Comparison of ENCODE assay signal across 25 mouse cellular contexts in the genomic region with DNA sequence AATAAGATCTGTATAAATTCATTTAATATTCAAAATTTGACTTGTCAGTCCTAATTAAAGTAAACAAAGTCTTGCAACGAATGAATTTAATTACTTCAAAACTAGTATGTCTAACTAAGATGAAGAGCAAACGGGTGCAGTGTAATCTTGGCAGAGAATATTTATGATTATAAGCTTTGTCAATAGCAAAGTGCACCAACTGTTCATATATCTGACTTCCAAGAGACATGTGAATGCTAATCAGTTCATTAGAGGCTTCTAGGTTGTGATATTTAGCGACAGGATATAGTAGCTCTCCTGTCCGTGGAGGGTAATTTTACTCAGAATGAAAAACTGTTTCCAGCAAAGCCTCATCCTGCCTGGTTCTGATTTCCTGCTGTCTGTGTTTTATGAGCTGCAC.
A peak's percentile ranks its signal among the peaks of the same experiment; 100 is the strongest.
DNase-seq lines count a peak whose midpoint lies in the region; ATAC-seq and TF ChIP-seq lines count a peak whose summit lies in the region.
"Had no signal": no experiment of that assay in that cellular context is flagged by ENCODE, and none has a peak within 500 bp of the region (broad histone marks: within the 10 kb centered on the region; RNA-seq: fewer than 3 reads in every experiment).

No protein-coding gene starts in this region.

- no peak for TF ChIP-seq CTCF in midbrain, postnatal 0 days (IDR thresholded peaks at IDR 0.05)

- no peak overlapping the region for H3K4me3 ChIP-seq in forebrain, embryonic 13.5 days
- no peak overlapping the region for H3K4me3 ChIP-seq in forebrain, embryonic 11.5 days (ENCODE audit: low read depth, low read length)
- H3K4me3 ChIP-seq in kidney, embryonic 16.5 days (ENCODE audit: low read length) = no peak overlapping the region
- H3K4me3 ChIP-seq in midbrain, postnatal 0 days (ENCODE audit: low read depth, low read length) = no peak overlapping the region
- no peak overlapping the region for H3K4me3 ChIP-seq in midbrain, embryonic 10.5 days
- H3K4me3 ChIP-seq: embryonic facial prominence, embryonic 10.5 days; embryonic facial prominence, embryonic 13.5 days; erythroblast, embryonic 14.5 days; gastrocnemius, adult 2 months; hindbrain, embryonic 12.5 days; hindbrain, embryonic 15.5 days had no signal

- no peaks in the 10 kb centered on the region for H3K4me1 ChIP-seq in forebrain, embryonic 13.5 days
- H3K4me1 ChIP-seq in forebrain, embryonic 11.5 days (replicated peaks; ENCODE audit: control insufficient read depth, insufficient read depth, low read length) = no peaks in the 10 kb centered on the region
- no peaks in the 10 kb centered on the region for H3K4me1 ChIP-seq in kidney, embryonic 16.5 days (ENCODE audit: insufficient read depth, low read length)
- no peaks in the 10 kb centered on the region for H3K4me1 ChIP-seq in midbrain, postnatal 0 days (ENCODE audit: insufficient read depth, low read length)
- H3K4me1 ChIP-seq in midbrain, embryonic 10.5 days = no peaks in the 10 kb centered on the region; the same call in 1 of the 2 replicates
- H3K4me1 ChIP-seq: embryonic facial prominence, embryonic 10.5 days; embryonic facial prominence, embryonic 13.5 days; hindbrain, embryonic 12.5 days; hindbrain, embryonic 15.5 days had no signal

- H3K27me3 ChIP-seq in forebrain, embryonic 13.5 days = no peaks in the 10 kb centered on the region
- H3K27me3 ChIP-seq in forebrain, embryonic 11.5 days (ENCODE audit: control insufficient read depth, insufficient read depth, low read length) = no peaks in the 10 kb centered on the region
- no peaks in the 10 kb centered on the region for H3K27me3 ChIP-seq in kidney, embryonic 16.5 days (ENCODE audit: insufficient read depth, low read length)
- no peaks in the 10 kb centered on the region for H3K27me3 ChIP-seq in midbrain, postnatal 0 days (ENCODE audit: insufficient read depth, low read length)
- no peaks in the 10 kb centered on the region for H3K27me3 ChIP-seq in midbrain, embryonic 10.5 days (ENCODE audit: low read depth, poor library complexity, severe bottlenecking)
- H3K27me3 ChIP-seq: CH12.LX; embryonic facial prominence, embryonic 13.5 days; hindbrain, embryonic 12.5 days; hindbrain, embryonic 15.5 days; Patski had no signal

- H3K9ac ChIP-seq in forebrain, embryonic 13.5 days = no peak overlapping the region
- no peak overlapping the region for H3K9ac ChIP-seq in forebrain, embryonic 11.5 days (ENCODE audit: low read length)
- no peak overlapping the region for H3K9ac ChIP-seq in kidney, embryonic 16.5 days (replicated peaks; ENCODE audit: low read length)
- no peak overlapping the region for H3K9ac ChIP-seq in midbrain, postnatal 0 days (replicated peaks; ENCODE audit: low read length, poor library complexity, severe bottlenecking)
- H3K9ac ChIP-seq: embryonic facial prominence, embryonic 13.5 days; hindbrain, embryonic 12.5 days; hindbrain, embryonic 15.5 days had no signal

- 62% methylated on average over 4 of the region's 4 CpGs for WGBS in forebrain, embryonic 13.5 days
- WGBS in forebrain, embryonic 11.5 days = 88% methylated on average over 4 of the region's 4 CpGs
- 70% methylated on average over 4 of the region's 4 CpGs for WGBS in kidney, embryonic 16.5 days
- WGBS in midbrain, postnatal 0 days = 66% methylated on average over 4 of the region's 4 CpGs
- WGBS in midbrain, embryonic 10.5 days = 88% methylated on average over 4 of the region's 4 CpGs

- peak; percentile 66; the same call in 1 of the 2 replicates for ATAC-seq in forebrain, embryonic 13.5 days
- no peak for ATAC-seq in forebrain, embryonic 11.5 days (replicated peaks; ENCODE audit: low FRiP score)
- no peak for ATAC-seq in kidney, embryonic 16.5 days (ENCODE audit: low FRiP score, low TSS enrichment)
- no peak for ATAC-seq in midbrain, postnatal 0 days (ENCODE audit: low FRiP score)
- ATAC-seq: intestine, postnatal 0 days; Patski had no signal

- no peaks in the 10 kb centered on the region for H3K9me3 ChIP-seq in forebrain, embryonic 13.5 days (replicated peaks)
- no peaks in the 10 kb centered on the region for H3K9me3 ChIP-seq in forebrain, embryonic 11.5 days (ENCODE audit: control insufficient read depth, low read length)
- H3K9me3 ChIP-seq in kidney, embryonic 16.5 days (ENCODE audit: low read length) = no peaks in the 10 kb centered on the region
- no peaks in the 10 kb centered on the region for H3K9me3 ChIP-seq in midbrain, postnatal 0 days (ENCODE audit: low read length)
- H3K9me3 ChIP-seq in midbrain, embryonic 10.5 days (replicated peaks) = no peaks in the 10 kb centered on the region
- H3K9me3 ChIP-seq: embryonic facial prominence, embryonic 10.5 days; embryonic facial prominence, embryonic 13.5 days; G1E; hindbrain, embryonic 12.5 days; hindbrain, embryonic 15.5 days had no signal

- H3K4me2 ChIP-seq in forebrain, embryonic 13.5 days = no peak overlapping the region
- H3K4me2 ChIP-seq in forebrain, embryonic 11.5 days (ENCODE audit: low read depth, low read length, severe bottlenecking) = no peak overlapping the region
- H3K4me2 ChIP-seq in kidney, embryonic 16.5 days (replicated peaks; ENCODE audit: low read depth, low read length) = no peak overlapping the region
- H3K4me2 ChIP-seq in midbrain, postnatal 0 days (ENCODE audit: low read depth, low read length, poor library complexity, severe bottlenecking) = no peak overlapping the region
- H3K4me2 ChIP-seq: embryonic facial prominence, embryonic 13.5 days; heart, embryonic 11.5 days; hindbrain, embryonic 12.5 days; hindbrain, embryonic 15.5 days had no signal

- H3K36me3 ChIP-seq in forebrain, embryonic 13.5 days (ENCODE audit: poor library complexity, severe bottlenecking) = no peaks in the 10 kb centered on the region
- no peaks in the 10 kb centered on the region for H3K36me3 ChIP-seq in forebrain, embryonic 11.5 days (ENCODE audit: control insufficient read depth, insufficient read depth, low read length)
- no peaks in the 10 kb centered on the region for H3K36me3 ChIP-seq in kidney, embryonic 16.5 days (ENCODE audit: insufficient read depth, low read length)
- no peaks in the 10 kb centered on the region for H3K36me3 ChIP-seq in midbrain, postnatal 0 days (ENCODE audit: insufficient read depth, low read length)
- H3K36me3 ChIP-seq in midbrain, embryonic 10.5 days = no peaks in the 10 kb centered on the region
- H3K36me3 ChIP-seq: embryonic facial prominence, embryonic 10.5 days; embryonic facial prominence, embryonic 13.5 days; hindbrain, embryonic 12.5 days; hindbrain, embryonic 15.5 days had no signal

- no peak overlapping the region for H3K27ac ChIP-seq in forebrain, embryonic 13.5 days
- no peak overlapping the region for H3K27ac ChIP-seq in forebrain, embryonic 11.5 days (ENCODE audit: low read depth, low read length)
- no peak overlapping the region for H3K27ac ChIP-seq in kidney, embryonic 16.5 days (ENCODE audit: low read length)
- no peak overlapping the region for H3K27ac ChIP-seq in midbrain, postnatal 0 days (ENCODE audit: low read depth, low read length)
- no peak overlapping the region for H3K27ac ChIP-seq in midbrain, embryonic 10.5 days (replicated peaks)
- H3K27ac ChIP-seq: embryonic facial prominence, embryonic 10.5 days; embryonic facial prominence, embryonic 13.5 days; gastrocnemius, adult 2 months; hindbrain, embryonic 12.5 days; hindbrain, embryonic 15.5 days had no signal

- no peak for DNase-seq in forebrain, embryonic 11.5 days (ENCODE audit: low spot score)
- peak; percentile 2 for DNase-seq in kidney, postnatal 14 days
- DNase-seq in midbrain, postnatal 0 days (ENCODE audit: low spot score) = peak; percentile 2
- no peak for DNase-seq in midbrain, embryonic 10.5 days (ENCODE audit: low spot score)
- DNase-seq in embryo, embryonic 11 days = no peak
- DNase-seq: adrenal gland, postnatal 10 days; adrenal gland, postnatal 36 days; B cell, adult 2 months; cerebellum, adult 11 months; cerebellum, adult 2 months; gastrocnemius, adult 2 months; gastrocnemius, postnatal 14 days; heart, adult 11 months had no signal

Comparison
In these comparisons a context has a peak if more than half of its experiments do, and no peak if none do; other contexts are left out.
1. DNase-seq: peak in kidney, postnatal 14 days (single experiment) and midbrain, postnatal 0 days (single experiment); none in forebrain, embryonic 11.5 days (single experiment), midbrain, embryonic 10.5 days (single experiment) and embryo, embryonic 11 days (single experiment).